Mouse (Mus musculus): Measurements from ENCODE around the gene Mcub. TPM values are rescaled to one million over a fixed set of nuclear protein-coding genes. Genes with fewer than 3 reads are reported as not detected.

Mcub gene
- polyA plus RNA-seq, 1 experiment from 2014 or later = 13.7 TPM

DNA sequence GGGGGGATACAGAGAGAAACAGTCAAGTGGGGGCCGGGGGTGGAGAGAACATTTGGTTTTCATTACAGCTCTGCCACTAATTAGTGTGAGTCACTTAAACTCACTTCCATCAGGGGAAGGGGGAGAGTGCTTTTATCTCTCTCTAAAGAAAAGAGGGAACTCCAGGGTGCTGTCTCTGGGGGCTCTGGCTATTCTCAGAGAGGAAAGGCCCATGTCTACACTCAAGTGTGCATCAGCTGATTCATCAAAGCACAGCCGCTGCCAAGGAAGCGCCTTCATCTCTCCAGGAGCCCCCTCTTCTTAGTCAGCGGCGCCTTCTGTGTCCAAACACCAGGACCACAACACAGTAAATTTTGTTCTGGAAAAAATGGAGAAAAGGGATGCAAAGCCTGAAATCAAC is 12.3 kb upstream of the Mcub start:
- no peak overlapping the region for H3K4me3 ChIP-seq (replicated peaks)
- no peaks in the 10 kb centered on the region for H3K9me3 ChIP-seq
- H3K4me2 ChIP-seq = no peak overlapping the region
- H3K36me3 ChIP-seq = peaks cover 51% of the 10 kb centered on the region
- 12% methylated on average over 5 of the region's 5 CpGs for WGBS
- ATAC-seq (ENCODE audit: insufficient number of reproducible peaks, insufficient read depth, low FRiP score, low TSS enrichment, low read depth) = no peak
- H3K4me1 ChIP-seq (replicated peaks) = 0 out of 2 replicates have a peak, but pooled peaks cover 4% of the 10 kb centered on the region
- no peak overlapping the region for H3K27ac ChIP-seq
- no peak overlapping the region for H3K9ac ChIP-seq (replicated peaks)
- H3K27me3 ChIP-seq = no peaks in the 10 kb centered on the region

GRCm38 (mm10) chr3:129981756-129982155 is 11.8 kb upstream of the Mcub start:
- ATAC-seq (ENCODE audit: insufficient number of reproducible peaks, insufficient read depth, low FRiP score, low TSS enrichment, low read depth) = 0 out of 2 replicates have a peak, but pooled peaks have one; percentile 15
- 58% methylated on average over 11 of the region's 11 CpGs for WGBS
- H3K27ac ChIP-seq = no peak overlapping the region

GRCm38 (mm10) chr3:129979510-129979909 is 9.5 kb upstream of the Mcub start:
- no peak overlapping the region for H3K9ac ChIP-seq (replicated peaks)
- no peak overlapping the region for H3K4me3 ChIP-seq (replicated peaks)
- no peak overlapping the region for H3K4me2 ChIP-seq
- 0 out of 2 replicates have a peak, but pooled peaks cover 4% of the 10 kb centered on the region for H3K4me1 ChIP-seq (replicated peaks)
- ATAC-seq (ENCODE audit: insufficient number of reproducible peaks, insufficient read depth, low FRiP score, low TSS enrichment, low read depth) = no peak
- 25% methylated on average over 6 of the region's 6 CpGs for WGBS
- H3K27ac ChIP-seq = no peak overlapping the region
- H3K27me3 ChIP-seq = no peaks in the 10 kb centered on the region
- H3K36me3 ChIP-seq = peaks cover 26% of the 10 kb centered on the region
- no peaks in the 10 kb centered on the region for H3K9me3 ChIP-seq

More at GRCm38 (mm10) chr3:129981756-129982155, 11.8 kb upstream of the Mcub start:
- no peak overlapping the region for H3K4me3 ChIP-seq (replicated peaks)
- H3K4me2 ChIP-seq = no peak overlapping the region
- H3K9ac ChIP-seq (replicated peaks) = no peak overlapping the region
- no peaks in the 10 kb centered on the region for H3K9me3 ChIP-seq
- peaks cover 46% of the 10 kb centered on the region for H3K36me3 ChIP-seq
- H3K4me1 ChIP-seq (replicated peaks) = 0 out of 2 replicates have a peak, but pooled peaks cover 4% of the 10 kb centered on the region
- H3K27me3 ChIP-seq = no peaks in the 10 kb centered on the region

- Histone ChIP-seq H3K4me2 (no peak overlapping the region), H3K36me3 (peaks cover 19% of the 10 kb centered on the region), H3K27ac (no peak overlapping the region), H3K4me3 (replicated peaks) (no peak overlapping the region), H3K4me1 (replicated peaks) (0 out of 2 replicates have a peak, but pooled peaks cover 4% of the 10 kb centered on the region), H3K9ac (replicated peaks) (no peak overlapping the region), H3K27me3 (no peaks in the 10 kb centered on the region), H3K9me3 (no peaks in the 10 kb centered on the region)
- 83% methylated on average over 9 of the region's 9 CpGs for WGBS
- no peak for ATAC-seq (ENCODE audit: insufficient number of reproducible peaks, insufficient read depth, low FRiP score, low TSS enrichment, low read depth)
These were observed 8.7 kb upstream of the Mcub start for GRCm38 (mm10) chr3:129978716-129979115.

DNA sequence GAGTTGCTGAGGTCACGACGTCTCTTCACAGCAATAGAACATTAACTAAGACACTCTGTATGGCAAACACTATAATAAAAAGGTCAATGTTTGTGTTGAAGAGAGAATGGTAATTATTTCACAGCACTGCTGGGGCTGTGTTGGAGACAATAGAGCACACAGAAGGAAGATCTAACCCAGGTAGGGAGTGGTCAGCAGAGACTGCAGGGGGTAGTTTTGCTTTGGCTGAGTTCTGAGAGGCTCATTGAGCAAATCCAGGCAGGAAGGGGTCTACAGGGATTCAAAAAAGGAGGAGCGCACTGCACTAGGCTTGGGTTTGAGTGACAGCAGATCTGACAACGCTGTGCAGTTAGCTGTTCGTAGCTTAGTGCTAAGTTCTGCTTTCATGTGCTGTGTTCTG is 6.3 kb upstream of the Mcub start:
- Histone ChIP-seq H3K27ac (no peak overlapping the region), H3K9me3 (no peaks in the 10 kb centered on the region), H3K36me3 (no peaks in the 10 kb centered on the region; the same call in 1 of the 2 replicates), H3K4me1 (replicated peaks) (peaks cover 6% of the 10 kb centered on the region), H3K4me3 (replicated peaks) (no peak overlapping the region), H3K9ac (replicated peaks) (no peak overlapping the region), H3K27me3 (no peaks in the 10 kb centered on the region), H3K4me2 (no peak overlapping the region)
- no peak for ATAC-seq (ENCODE audit: insufficient number of reproducible peaks, insufficient read depth, low FRiP score, low TSS enrichment, low read depth)
- 81% methylated on average over 5 of the region's 5 CpGs for WGBS

DNA sequence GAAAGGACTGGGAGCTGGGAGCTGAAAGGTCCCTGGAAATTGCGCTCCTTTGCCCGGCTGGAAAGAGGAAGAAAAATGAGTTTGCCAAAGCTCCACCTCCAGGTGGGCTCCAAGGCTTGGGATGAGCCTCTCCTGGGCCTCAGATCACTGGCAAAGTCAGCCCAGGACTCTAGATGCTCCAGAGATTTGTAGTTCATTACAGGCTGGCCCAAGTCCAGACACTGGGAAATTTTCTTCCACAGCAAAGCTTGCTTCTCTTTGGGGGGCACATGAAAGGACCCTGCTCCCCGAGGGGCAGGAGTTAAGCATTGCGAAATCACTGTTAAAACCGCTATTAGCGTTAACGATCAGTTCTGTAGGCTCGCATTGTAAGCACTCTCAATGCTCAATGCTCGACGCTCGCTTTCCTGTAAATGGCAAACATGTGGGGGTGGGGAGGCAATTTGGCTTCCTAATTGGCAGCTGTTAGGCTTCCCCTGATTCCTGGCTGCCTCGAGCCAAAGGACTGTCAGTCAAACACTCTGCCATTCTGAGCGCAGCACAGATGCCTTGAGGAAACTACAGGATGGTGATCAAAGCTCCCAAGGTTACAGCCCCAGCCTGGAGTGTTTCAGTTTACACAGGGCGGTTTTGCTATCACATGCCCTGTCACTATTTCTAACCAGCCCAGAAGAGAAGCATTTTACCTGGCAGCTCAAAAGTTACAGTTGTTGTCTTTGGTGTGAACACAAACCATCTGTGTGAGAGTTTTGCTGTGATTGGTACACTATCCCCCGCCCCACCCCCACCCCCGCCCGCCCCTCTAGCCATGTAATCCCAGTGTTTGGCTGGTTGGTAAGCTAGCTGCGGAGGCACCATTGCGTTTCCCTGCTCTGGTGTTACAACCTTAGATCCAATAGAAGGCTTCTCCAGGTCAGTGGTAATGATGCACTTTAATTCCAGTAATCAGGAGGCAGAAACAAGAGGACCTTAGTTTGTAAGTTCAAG is 816 bp upstream of the Mcub start:
- H3K27ac ChIP-seq = peak overlapping the region; percentile 72
- H3K36me3 ChIP-seq = no peaks in the 10 kb centered on the region
- 3% methylated on average over 19 of the region's 19 CpGs for WGBS
- peak; percentile 77 for ATAC-seq (ENCODE audit: insufficient number of reproducible peaks, insufficient read depth, low FRiP score, low TSS enrichment, low read depth)
- H3K9ac ChIP-seq (replicated peaks) = no peak overlapping the region
- H3K4me3 ChIP-seq (replicated peaks) = peak overlapping the region; percentile 68
- H3K4me2 ChIP-seq = peak overlapping the region; percentile 98
- H3K4me1 ChIP-seq (replicated peaks) = peaks cover 17% of the 10 kb centered on the region
- H3K9me3 ChIP-seq = no peaks in the 10 kb centered on the region
- H3K27me3 ChIP-seq = peaks cover 17% of the 10 kb centered on the region

DNA sequence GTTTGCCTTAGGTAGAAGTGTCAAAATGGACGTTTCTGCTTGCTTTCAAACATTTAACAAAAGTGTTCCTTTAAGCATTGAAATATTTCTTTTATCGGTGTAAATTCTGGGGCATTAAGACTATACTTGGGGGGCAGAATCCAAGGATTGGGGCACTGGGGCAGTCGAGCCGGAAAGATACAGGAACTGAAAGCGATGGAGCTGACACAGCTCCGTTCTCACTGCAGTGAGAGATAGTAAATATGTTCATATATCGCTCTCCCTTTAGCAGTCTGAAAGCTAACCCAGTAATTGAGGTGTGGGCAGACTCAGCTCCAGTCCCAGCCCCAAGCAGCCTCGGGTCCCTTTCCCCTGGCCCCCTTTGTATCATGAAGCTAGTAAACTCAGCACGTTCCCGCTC is 975 bp downstream of the Mcub start:
- Histone ChIP-seq H3K9me3 (no peaks in the 10 kb centered on the region), H3K27me3 (peaks cover 17% of the 10 kb centered on the region), H3K36me3 (no peaks in the 10 kb centered on the region), H3K4me3 (replicated peaks) (peak overlapping the region; percentile 68), H3K27ac (no peak overlapping the region), H3K9ac (replicated peaks) (no peak overlapping the region; the same call in 1 of the 2 replicates), H3K4me1 (replicated peaks) (peaks cover 17% of the 10 kb centered on the region), H3K4me2 (peak overlapping the region; percentile 98)
- ATAC-seq (ENCODE audit: insufficient number of reproducible peaks, insufficient read depth, low FRiP score, low TSS enrichment, low read depth) = no peak
- 31% methylated on average over 10 of the region's 10 CpGs for WGBS

DNA sequence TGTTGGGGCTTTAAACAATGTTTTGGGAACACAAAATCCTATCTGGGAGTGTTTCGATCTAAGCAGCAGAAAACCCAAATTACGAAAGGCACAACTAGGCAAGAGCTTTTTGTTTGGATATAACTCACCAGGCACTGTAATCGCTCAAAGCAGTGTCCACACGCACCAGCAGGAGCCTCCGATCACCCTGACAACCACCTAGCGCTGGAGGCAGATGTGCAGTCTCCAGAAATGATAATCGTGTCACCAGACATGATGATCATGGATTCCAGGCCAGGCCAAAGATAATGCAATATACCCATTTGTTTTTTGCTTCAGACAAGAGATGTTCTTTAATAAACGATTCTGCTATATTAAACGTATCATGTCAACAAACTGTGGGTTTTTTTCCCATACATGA is 2.1 kb downstream of the Mcub start:
- 82% methylated on average over 9 of the region's 9 CpGs for WGBS
- no peaks in the 10 kb centered on the region for H3K36me3 ChIP-seq
- H3K4me1 ChIP-seq (replicated peaks) = peaks cover 17% of the 10 kb centered on the region
- H3K4me2 ChIP-seq = no peak overlapping the region
- peaks cover 17% of the 10 kb centered on the region for H3K27me3 ChIP-seq
- ATAC-seq (ENCODE audit: insufficient number of reproducible peaks, insufficient read depth, low FRiP score, low TSS enrichment, low read depth) = no peak
- H3K27ac ChIP-seq = no peak overlapping the region
- H3K4me3 ChIP-seq (replicated peaks) = no peak overlapping the region
- no peaks in the 10 kb centered on the region for H3K9me3 ChIP-seq
- H3K9ac ChIP-seq (replicated peaks) = no peak overlapping the region

- 91% methylated on average over 8 of the region's 8 CpGs for WGBS
- Histone ChIP-seq H3K4me3 (replicated peaks) (no peak overlapping the region), H3K9ac (replicated peaks) (no peak overlapping the region), H3K9me3 (no peaks in the 10 kb centered on the region), H3K4me1 (replicated peaks) (peaks cover 10% of the 10 kb centered on the region; the same call in 1 of the 2 replicates), H3K27me3 (peaks cover 14% of the 10 kb centered on the region), H3K36me3 (no peaks in the 10 kb centered on the region), H3K27ac (no peak overlapping the region), H3K4me2 (no peak overlapping the region)
- ATAC-seq (ENCODE audit: insufficient number of reproducible peaks, insufficient read depth, low FRiP score, low TSS enrichment, low read depth) = no peak
These were observed 5.3 kb downstream of the Mcub start for GRCm38 (mm10) chr3:129964681-129965080.

GRCm38 (mm10) chr3:129962533-129962932 is 7.5 kb downstream of the Mcub start:
- Histone ChIP-seq H3K9ac (replicated peaks) (no peak overlapping the region), H3K9me3 (no peaks in the 10 kb centered on the region), H3K36me3 (no peaks in the 10 kb centered on the region), H3K4me1 (replicated peaks) (peaks cover 6% of the 10 kb centered on the region; the same call in 1 of the 2 replicates), H3K27me3 (peaks cover 3% of the 10 kb centered on the region; the same call in 1 of the 2 replicates), H3K27ac (no peak overlapping the region), H3K4me2 (no peak overlapping the region), H3K4me3 (replicated peaks) (no peak overlapping the region)
- 45% methylated on average over 8 of the region's 8 CpGs for WGBS
- no peak for ATAC-seq (ENCODE audit: insufficient number of reproducible peaks, insufficient read depth, low FRiP score, low TSS enrichment, low read depth)

GRCm38 (mm10) chr3:129953296-129953695 is 16.7 kb downstream of the Mcub start:
- no peaks in the 10 kb centered on the region for H3K27me3 ChIP-seq
- no peak overlapping the region for H3K27ac ChIP-seq
- no peak overlapping the region for H3K4me2 ChIP-seq
- no peak overlapping the region for H3K4me3 ChIP-seq (replicated peaks)
- no peak for ATAC-seq (ENCODE audit: insufficient number of reproducible peaks, insufficient read depth, low FRiP score, low TSS enrichment, low read depth)
- no peaks in the 10 kb centered on the region for H3K9me3 ChIP-seq
- H3K36me3 ChIP-seq = no peaks in the 10 kb centered on the region
- no peak overlapping the region for H3K9ac ChIP-seq (replicated peaks)
- peaks cover 3% of the 10 kb centered on the region; the same call in 1 of the 2 replicates for H3K4me1 ChIP-seq (replicated peaks)
- WGBS = 90% methylated on average over 4 of the region's 4 CpGs

Data from limb, embryonic 12.5 days (tissue).